Mouse (Mus musculus): ENCODE results near the gene Rad9b.

DNA sequence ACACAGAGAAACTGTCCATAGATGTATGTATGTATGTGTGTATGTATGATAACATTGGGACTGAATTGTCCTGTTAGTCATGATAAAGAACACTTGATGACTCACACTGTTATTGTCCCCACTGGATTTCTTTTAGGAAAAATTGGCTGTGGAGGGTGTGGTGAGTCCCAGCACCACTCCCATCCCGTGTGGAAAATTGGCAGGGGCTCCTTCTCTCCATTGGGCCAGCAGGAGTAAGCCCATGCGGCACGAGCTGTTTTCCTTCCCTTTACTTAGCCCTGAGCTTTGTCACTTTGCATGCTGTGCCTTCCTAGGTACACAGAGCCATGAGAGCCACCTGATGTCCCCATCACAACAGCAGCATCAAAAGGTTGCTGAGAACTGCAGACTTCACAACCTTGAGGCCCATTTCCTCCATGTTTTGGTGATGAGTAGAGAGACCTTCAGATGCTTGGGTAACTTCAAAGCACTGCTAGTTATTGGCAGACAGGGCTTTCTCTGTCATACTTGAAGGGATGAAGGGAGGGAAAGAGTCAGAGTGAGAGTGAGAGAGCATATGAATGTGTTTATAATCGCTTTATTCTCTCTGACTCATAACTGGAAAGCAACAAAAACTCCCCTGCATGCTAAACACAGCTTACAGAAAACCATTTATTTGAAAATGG is 65.8 kb downstream of the Rad9b start:
- no peak for TF ChIP-seq CTCF (IDR thresholded peaks at IDR 0.05; ENCODE audit: insufficient read depth, low read depth, low read length)
- no peak for TF ChIP-seq POLR2A (IDR thresholded peaks at IDR 0.05; ENCODE audit: insufficient read depth, low read depth, low read length)
